Mouse (Mus musculus): Measurements from ENCODE around the gene Cnnm2.

- TF ChIP-seq FLI1 (IDR thresholded peaks at IDR 0.05; ENCODE audit: low read length) (no peak), GATA1 (IDR thresholded peaks at IDR 0.05; ENCODE audit: borderline replicate concordance, low read length) (no peak)
Measured at GRCm38 (mm10) chr19:46764763-46765117, 3.3 kb downstream of the Cnnm2 start.
